Mouse (Mus musculus): ENCODE measurements around the gene Kcna10.

- TF ChIP-seq POLR2A (IDR thresholded peaks at IDR 0.05; ENCODE audit: control insufficient read depth, extremely low read depth, insufficient read depth, low read length, poor library complexity) (no peak), CTCF (IDR thresholded peaks at IDR 0.05; ENCODE audit: borderline replicate concordance, control insufficient read depth, extremely low read depth, insufficient read depth, low read length, poor library complexity) (no peak)
Measured at GRCm38 (mm10) chr3:107231202-107231601, 48.3 kb downstream of the Kcna10 start.

Measured in thymus, adult 2 months (tissue).